Mouse (Mus musculus): ENCODE measurements around the gene Ttc23. TPM values are rescaled to one million over a fixed set of nuclear protein-coding genes. Genes with fewer than 3 reads are reported as not detected.

The Ttc23 gene
- total and polyA plus RNA-seq, 3 experiments = 0.42 to 4.8 TPM; not detected in 1

DNA sequence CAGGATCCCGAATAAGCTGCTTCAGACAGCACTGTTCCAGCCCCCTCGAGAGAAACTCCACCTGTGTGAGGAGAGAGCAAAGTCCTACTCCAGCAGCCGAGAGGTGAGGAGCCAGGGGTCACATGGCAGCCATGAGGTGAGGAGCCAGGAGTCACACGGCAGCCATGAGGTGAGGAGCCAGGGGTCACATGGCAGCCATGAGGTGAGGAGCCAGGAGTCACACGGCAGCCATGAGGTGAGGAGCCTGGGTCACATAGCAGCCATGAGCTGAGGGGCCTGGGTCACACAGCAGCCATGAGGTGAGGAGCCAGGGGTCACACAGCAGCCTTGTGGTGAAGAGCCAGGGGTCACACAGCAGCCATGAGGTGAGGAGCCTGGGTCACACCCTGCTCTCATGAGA lies 15.2 kb downstream of the Ttc23 start:
- H3K9me3 ChIP-seq (replicated peaks; ENCODE audit: insufficient read depth, low read length) = no peaks in the 10 kb centered on the region
- H3K4me1 ChIP-seq (ENCODE audit: control insufficient read depth in 1 of 2, insufficient read depth in 2 of 2, low read length in 2 of 2) = no peaks in the 10 kb centered on the region
- no peak overlapping the region for H3K27ac ChIP-seq (ENCODE audit: control insufficient read depth, low read depth, low read length)
- no peak overlapping the region for H3K9ac ChIP-seq (ENCODE audit: control insufficient read depth, low read depth, low read length, poor library complexity, severe bottlenecking)
- no peak overlapping the region for H3K4me3 ChIP-seq (ENCODE audit: control insufficient read depth in 1 of 2, insufficient read depth in 1 of 2, low read depth in 2 of 2, low read length in 2 of 2)
- no peak for TF ChIP-seq KAT2A (conservative IDR thresholded peaks at IDR 0.05; ENCODE audit: low read depth, low read length)
- TF ChIP-seq TCF12 (IDR thresholded peaks at IDR 0.05; ENCODE audit: low read depth, low read length) = no peak
- no peak for TF ChIP-seq USF2 (IDR thresholded peaks at IDR 0.05; ENCODE audit: borderline replicate concordance in 1 of 2, insufficient read depth in 1 of 2, low read depth in 1 of 2, low read length in 2 of 2)
- H3K27me3 ChIP-seq (ENCODE audit: control insufficient read depth in 1 of 2, insufficient read depth in 2 of 2, low read length in 2 of 2) = no peaks in the 10 kb centered on the region
- H3K36me3 ChIP-seq (ENCODE audit: control insufficient read depth in 1 of 2, insufficient read depth in 2 of 2, low read length in 2 of 2) = no peaks in the 10 kb centered on the region
- no peaks in the 10 kb centered on the region for H3K79me2 ChIP-seq (ENCODE audit: control insufficient read depth, insufficient read depth, low read length, poor library complexity)
- DNase-seq (ENCODE audit: low read depth, low spot score) = no peak

DNA sequence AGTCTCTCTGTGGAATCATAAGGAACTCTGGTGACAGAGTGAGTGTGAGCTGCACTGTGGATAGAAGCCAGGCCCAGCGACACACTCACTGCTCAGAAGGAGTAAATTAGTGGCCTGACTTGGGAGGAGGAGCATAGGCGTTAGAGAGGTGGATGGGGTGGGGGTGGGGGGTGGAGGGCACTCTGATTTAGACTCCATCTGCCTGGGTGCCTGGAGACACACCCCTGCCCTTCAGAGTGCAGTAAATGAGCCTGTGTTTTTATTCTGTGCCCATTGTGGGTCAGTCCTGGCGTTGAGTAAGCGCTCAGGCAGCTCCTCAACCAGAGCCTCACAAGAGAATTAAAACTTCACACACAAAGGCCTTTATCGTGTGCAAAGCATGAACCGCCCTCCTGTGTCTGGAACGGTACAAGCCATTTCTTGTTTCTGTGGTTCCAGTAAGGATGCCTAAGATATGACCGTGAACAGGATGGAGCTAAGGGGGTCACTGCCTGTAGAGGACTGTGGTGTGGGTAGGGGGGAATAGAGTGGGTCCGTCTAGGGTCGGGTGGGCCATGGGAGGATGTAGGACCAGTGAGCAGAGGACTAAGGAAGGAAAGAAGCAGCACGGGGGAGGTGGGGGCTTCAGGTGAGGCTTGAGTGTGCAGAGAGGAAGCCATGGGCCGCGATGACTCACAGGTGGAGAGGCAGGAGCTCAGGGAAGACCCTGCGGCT lies 16.9 kb downstream of the Ttc23 start:
- Histone ChIP-seq H3K27ac (ENCODE audit: control insufficient read depth, low read depth, low read length) (no peak overlapping the region), H3K4me3 (ENCODE audit: control insufficient read depth in 1 of 2, insufficient read depth in 1 of 2, low read depth in 2 of 2, low read length in 2 of 2) (no peak overlapping the region), H3K9me3 (replicated peaks; ENCODE audit: insufficient read depth, low read length) (no peaks in the 10 kb centered on the region), H3K9ac (ENCODE audit: control insufficient read depth, low read depth, low read length, poor library complexity, severe bottlenecking) (no peak overlapping the region), H3K27me3 (ENCODE audit: control insufficient read depth in 1 of 2, insufficient read depth in 2 of 2, low read length in 2 of 2) (no peaks in the 10 kb centered on the region), H3K36me3 (ENCODE audit: control insufficient read depth in 1 of 2, insufficient read depth in 2 of 2, low read length in 2 of 2) (no peaks in the 10 kb centered on the region), H3K4me1 (ENCODE audit: control insufficient read depth in 1 of 2, insufficient read depth in 2 of 2, low read length in 2 of 2) (no peaks in the 10 kb centered on the region), H3K79me2 (ENCODE audit: control insufficient read depth, insufficient read depth, low read length, poor library complexity) (no peaks in the 10 kb centered on the region)
- no peak for DNase-seq (ENCODE audit: low read depth, low spot score)
- TF ChIP-seq TBP (IDR thresholded peaks at IDR 0.05; ENCODE audit: low read depth, low read length) = no peak
- TF ChIP-seq SIN3A (IDR thresholded peaks at IDR 0.05; ENCODE audit: low read length) = no peak
- TF ChIP-seq NRF1 (IDR thresholded peaks at IDR 0.05; ENCODE audit: insufficient read depth, low read depth, low read length, poor library complexity, severe bottlenecking) = no peak
- TF ChIP-seq UBTF (IDR thresholded peaks at IDR 0.05; ENCODE audit: borderline replicate concordance, insufficient read depth, low read depth, low read length) = no peak
- no peak for TF ChIP-seq GATA1 (IDR thresholded peaks at IDR 0.05; ENCODE audit: low read depth, low read length)
- TF ChIP-seq SMC3 (IDR thresholded peaks at IDR 0.05; ENCODE audit: low read depth, low read length) = no peak
- no peak for TF ChIP-seq TAL1 (IDR thresholded peaks at IDR 0.05; ENCODE audit: low read length)
- TF ChIP-seq ELF1 (IDR thresholded peaks at IDR 0.05; ENCODE audit: low read depth, low read length) = no peak
- TF ChIP-seq GABPA (IDR thresholded peaks at IDR 0.05; ENCODE audit: low read depth, low read length) = no peak
- no peak for TF ChIP-seq ZKSCAN1 (IDR thresholded peaks at IDR 0.05; ENCODE audit: low read depth, low read length)
- TF ChIP-seq ZMIZ1 (IDR thresholded peaks at IDR 0.05; ENCODE audit: low read depth, low read length) = no peak
- no peak for TF ChIP-seq MYB (IDR thresholded peaks at IDR 0.05; ENCODE audit: low read depth, low read length)
